Mouse (Mus musculus): ENCODE data around the gene Akt1s1. TPM values are rescaled to one million over a fixed set of nuclear protein-coding genes. Genes with fewer than 3 reads are reported as not detected.
A peak's percentile ranks its signal among the peaks of the same experiment; 100 is the strongest.

Gene Akt1s1
- polyA plus RNA-seq, 1 experiment from 2014 or later, result 89.7 TPM

DNA sequence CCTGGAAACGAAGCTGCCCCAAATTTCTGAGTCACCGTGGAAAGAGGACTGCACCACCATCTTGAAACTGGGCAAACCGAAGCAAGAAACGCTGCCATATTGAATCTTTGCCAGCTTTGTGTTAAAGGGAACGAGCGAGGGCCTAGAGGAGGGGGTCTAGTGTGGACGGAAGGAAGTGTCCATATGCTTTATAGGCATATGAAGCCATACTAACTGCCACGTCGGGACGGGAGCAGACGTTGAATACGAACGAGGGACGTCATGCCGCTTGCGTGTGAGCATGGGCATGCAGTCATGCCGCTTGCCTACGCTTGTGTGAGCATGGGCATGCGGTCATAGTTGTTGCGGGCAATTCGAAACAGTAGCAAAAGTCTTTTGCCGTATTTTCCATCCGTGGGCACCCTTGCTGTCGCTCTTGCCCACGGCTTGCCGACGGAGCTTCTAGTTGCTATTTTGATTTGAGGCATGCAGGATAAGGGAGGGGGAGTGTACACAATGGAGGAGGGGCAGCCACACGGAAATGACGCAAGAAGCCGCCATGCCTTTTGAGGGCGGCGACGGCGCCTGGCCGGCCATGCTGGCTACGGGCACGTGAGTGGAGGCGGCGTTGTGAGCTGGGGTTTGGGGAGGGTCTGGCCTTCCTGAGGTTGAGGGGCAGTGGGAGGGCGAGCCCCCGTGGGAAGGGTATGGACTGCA is 773 bp downstream of the Akt1s1 start:
- H3K9ac ChIP-seq, result peak overlapping the region; percentile 84
- under 1% methylated on average over 41 of the region's 41 CpGs for WGBS
- peak overlapping the region; percentile 99 for H3K27ac ChIP-seq
- H3K36me3 ChIP-seq (replicated peaks), result peaks cover 25% of the 10 kb centered on the region
- peaks cover 46% of the 10 kb centered on the region for H3K4me1 ChIP-seq
- H3K4me2 ChIP-seq, result peak overlapping the region; percentile 70
- H3K27me3 ChIP-seq (replicated peaks), result no peaks in the 10 kb centered on the region
- H3K9me3 ChIP-seq, result no peaks in the 10 kb centered on the region
- peak overlapping the region; percentile 86 for H3K4me3 ChIP-seq
- ATAC-seq (replicated peaks), result peak; percentile 85

GRCm38 (mm10) chr7:44850146-44850545 is 1.4 kb downstream of the Akt1s1 start:
- ATAC-seq (replicated peaks), result peak; percentile 31
- under 1% methylated on average over 33 of the region's 33 CpGs for WGBS
- H3K9me3 ChIP-seq, result no peaks in the 10 kb centered on the region
- peaks cover 19% of the 10 kb centered on the region for H3K36me3 ChIP-seq (replicated peaks)
- peak overlapping the region; percentile 99 for H3K27ac ChIP-seq
- H3K9ac ChIP-seq, result peak overlapping the region; percentile 84
- H3K4me2 ChIP-seq, result peak overlapping the region; percentile 70
- peaks cover 52% of the 10 kb centered on the region for H3K4me1 ChIP-seq
- no peaks in the 10 kb centered on the region for H3K27me3 ChIP-seq (replicated peaks)
- H3K4me3 ChIP-seq, result peak overlapping the region; percentile 86

DNA sequence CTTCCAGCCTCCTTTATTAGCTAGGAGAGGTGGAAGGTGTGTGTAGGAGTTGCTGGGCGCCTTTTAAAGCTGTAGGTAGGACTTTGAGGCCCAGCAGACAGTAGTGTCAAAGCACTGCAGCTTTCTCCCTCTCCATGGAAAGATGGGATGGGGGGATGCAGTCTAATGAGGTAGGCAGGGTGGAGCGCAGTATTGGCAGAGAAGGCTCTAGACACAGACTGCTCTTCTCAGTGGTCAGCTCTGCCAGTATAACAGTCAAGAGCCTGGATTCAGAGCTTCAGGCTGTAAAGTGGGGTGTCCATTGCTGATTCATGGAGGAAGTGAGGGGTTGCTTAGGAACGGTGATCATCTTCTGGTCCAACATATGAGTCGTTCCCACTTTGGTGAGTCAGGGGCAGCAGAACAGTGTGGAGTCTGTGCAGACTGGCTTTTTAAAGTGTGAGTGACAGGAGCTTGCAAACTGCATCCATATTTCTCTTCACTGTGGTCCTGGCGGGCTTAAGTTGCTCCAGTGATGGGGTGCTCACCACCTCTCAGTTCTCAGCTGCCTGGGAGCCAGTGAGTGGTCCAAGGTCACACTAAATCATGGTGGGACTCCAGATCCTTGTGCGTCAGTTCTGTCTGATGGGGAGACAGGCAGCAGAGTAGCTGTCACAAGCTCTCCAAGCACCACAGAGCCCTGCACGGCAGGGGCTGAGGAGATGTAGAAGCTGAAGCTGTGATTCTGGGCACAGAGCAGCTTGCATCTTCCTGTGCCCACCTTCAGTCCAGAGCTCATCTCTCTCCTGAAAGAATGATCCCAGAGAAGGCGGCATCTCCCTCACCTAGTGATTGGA is 2.2 kb downstream of the Akt1s1 start:
- peak overlapping the region; percentile 70 for H3K4me2 ChIP-seq
- H3K4me3 ChIP-seq, result peak overlapping the region; percentile 86
- ATAC-seq (replicated peaks), result no peak
- peaks cover 58% of the 10 kb centered on the region for H3K4me1 ChIP-seq
- peaks cover 11% of the 10 kb centered on the region for H3K36me3 ChIP-seq (replicated peaks)
- no peaks in the 10 kb centered on the region for H3K9me3 ChIP-seq
- peak overlapping the region; percentile 84; the same call in 1 of the 2 replicates for H3K9ac ChIP-seq
- peak overlapping the region; percentile 99 for H3K27ac ChIP-seq
- WGBS, result 80% methylated on average over 8 of the region's 8 CpGs
- H3K27me3 ChIP-seq (replicated peaks), result no peaks in the 10 kb centered on the region

GRCm38 (mm10) chr7:44851625-44852234 is 2.9 kb downstream of the Akt1s1 start:
- Histone ChIP-seq H3K4me3 (no peak overlapping the region), H3K27me3 (replicated peaks) (no peaks in the 10 kb centered on the region), H3K4me2 (no peak overlapping the region), H3K4me1 (peaks cover 61% of the 10 kb centered on the region), H3K36me3 (replicated peaks) (peaks cover 8% of the 10 kb centered on the region; the same call in 1 of the 2 replicates), H3K9me3 (no peaks in the 10 kb centered on the region), H3K27ac (no peak overlapping the region), H3K9ac (no peak overlapping the region)
- 91% methylated on average over 12 of the region's 12 CpGs for WGBS
- ATAC-seq (replicated peaks), result no peak

- no peak overlapping the region for H3K9ac ChIP-seq
- 92% methylated on average over 36 of the region's 36 CpGs for WGBS
- H3K4me2 ChIP-seq, result no peak overlapping the region
- H3K9me3 ChIP-seq, result no peaks in the 10 kb centered on the region
- H3K36me3 ChIP-seq (replicated peaks), result peaks cover 8% of the 10 kb centered on the region; the same call in 1 of the 2 replicates
- H3K27ac ChIP-seq, result no peak overlapping the region
- H3K4me3 ChIP-seq, result no peak overlapping the region
- ATAC-seq (replicated peaks), result no peak
- H3K27me3 ChIP-seq (replicated peaks), result no peaks in the 10 kb centered on the region
- H3K4me1 ChIP-seq, result peaks cover 55% of the 10 kb centered on the region
These were observed 3.7 kb downstream of the Akt1s1 start for GRCm38 (mm10) chr7:44852259-44853027.

GRCm38 (mm10) chr7:44853065-44853464 is 4.3 kb downstream of the Akt1s1 start:
- Histone ChIP-seq H3K27me3 (replicated peaks) (no peaks in the 10 kb centered on the region), H3K9ac (no peak overlapping the region), H3K4me3 (no peak overlapping the region), H3K27ac (no peak overlapping the region), H3K9me3 (no peaks in the 10 kb centered on the region), H3K4me2 (no peak overlapping the region), H3K4me1 (peaks cover 55% of the 10 kb centered on the region), H3K36me3 (replicated peaks) (peaks cover 8% of the 10 kb centered on the region; the same call in 1 of the 2 replicates)
- WGBS, result 98% methylated on average over 2 of the region's 2 CpGs
- no peak for ATAC-seq (replicated peaks)

DNA sequence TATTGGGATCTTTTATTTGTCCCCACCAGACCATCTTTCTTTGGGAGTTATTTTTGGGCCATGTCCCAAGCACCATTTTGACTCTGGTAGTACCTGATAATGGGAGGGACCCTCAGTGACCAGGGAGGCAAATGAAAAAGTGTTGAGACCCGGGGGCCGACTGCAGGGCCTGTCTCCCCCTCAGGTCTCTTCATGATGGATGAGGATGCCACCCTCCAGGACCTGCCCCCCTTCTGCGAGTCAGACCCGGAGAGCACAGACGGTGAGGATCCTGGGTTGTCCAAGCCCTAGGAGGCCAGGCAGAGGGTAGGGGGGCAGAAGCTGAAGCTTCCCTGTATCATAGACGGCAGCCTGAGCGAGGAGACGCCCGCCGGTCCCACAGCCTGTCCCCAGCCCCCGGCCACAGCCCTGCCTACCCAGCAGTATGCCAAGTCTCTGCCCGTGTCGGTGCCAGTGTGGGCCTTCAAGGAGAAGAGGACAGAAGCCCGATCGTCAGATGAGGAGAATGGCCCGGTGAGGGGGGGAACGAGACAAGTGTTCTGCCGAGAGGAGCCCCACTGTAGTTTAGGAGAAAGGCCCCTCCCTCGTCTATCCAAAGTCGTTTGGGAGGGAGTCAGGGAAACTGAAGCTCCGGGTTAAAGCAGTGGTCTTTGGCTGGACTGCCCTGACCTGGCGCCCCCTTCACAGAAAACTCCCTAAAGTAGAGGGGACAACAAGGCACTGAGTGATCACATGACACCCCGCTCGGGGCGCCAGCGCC is 5.0 kb downstream of the Akt1s1 start:
- H3K4me3 ChIP-seq, result peak overlapping the region; percentile 41
- peak overlapping the region; percentile 47 for H3K9ac ChIP-seq
- H3K9me3 ChIP-seq, result no peaks in the 10 kb centered on the region
- peak overlapping the region; percentile 60 for H3K4me2 ChIP-seq
- WGBS, result 39% methylated on average over 26 of the region's 26 CpGs
- peak overlapping the region; percentile 82 for H3K27ac ChIP-seq
- H3K4me1 ChIP-seq, result peaks cover 59% of the 10 kb centered on the region
- peaks cover 8% of the 10 kb centered on the region; the same call in 1 of the 2 replicates for H3K36me3 ChIP-seq (replicated peaks)
- no peak for ATAC-seq (replicated peaks)
- H3K27me3 ChIP-seq (replicated peaks), result no peaks in the 10 kb centered on the region

DNA sequence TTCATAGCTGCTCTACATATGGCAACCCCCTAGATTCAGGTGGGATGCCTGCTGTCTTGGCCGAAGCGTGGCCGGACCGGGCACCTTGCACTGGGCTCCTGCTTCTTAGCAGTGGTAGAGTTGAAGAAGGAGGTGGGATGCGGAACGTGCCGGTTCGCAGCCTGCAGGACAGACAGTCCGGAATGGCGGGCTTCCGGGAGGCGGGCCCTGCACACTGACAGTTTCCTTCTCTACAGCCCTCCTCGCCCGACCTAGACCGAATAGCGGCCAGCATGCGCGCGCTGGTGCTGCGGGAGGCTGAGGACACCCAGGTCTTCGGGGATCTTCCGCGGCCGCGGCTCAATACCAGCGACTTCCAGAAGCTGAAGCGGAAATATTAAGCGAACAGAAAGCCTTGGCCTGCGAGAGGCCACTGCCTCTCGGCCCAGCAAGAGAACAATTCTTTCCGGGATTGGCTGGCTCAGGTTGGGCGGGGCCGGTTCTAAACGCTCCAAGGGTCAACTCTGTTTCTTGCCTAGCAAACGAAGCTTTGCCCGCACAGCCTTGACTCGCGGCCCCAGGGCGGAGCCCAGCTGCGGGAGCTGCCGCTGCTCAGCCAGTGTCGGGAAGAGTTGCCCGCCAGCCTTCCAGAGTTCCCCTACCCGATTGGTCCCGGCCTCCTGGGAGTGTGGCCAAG is 5.7 kb downstream of the Akt1s1 start:
- peaks cover 8% of the 10 kb centered on the region; the same call in 1 of the 2 replicates for H3K36me3 ChIP-seq (replicated peaks)
- peak overlapping the region; percentile 82 for H3K27ac ChIP-seq
- under 1% methylated on average over 45 of the region's 45 CpGs for WGBS
- H3K9ac ChIP-seq, result peak overlapping the region; percentile 47
- ATAC-seq (replicated peaks), result no peak
- no peaks in the 10 kb centered on the region for H3K9me3 ChIP-seq
- peak overlapping the region; percentile 41 for H3K4me3 ChIP-seq
- H3K4me1 ChIP-seq, result peaks cover 59% of the 10 kb centered on the region
- peak overlapping the region; percentile 60 for H3K4me2 ChIP-seq
- no peaks in the 10 kb centered on the region for H3K27me3 ChIP-seq (replicated peaks)

DNA sequence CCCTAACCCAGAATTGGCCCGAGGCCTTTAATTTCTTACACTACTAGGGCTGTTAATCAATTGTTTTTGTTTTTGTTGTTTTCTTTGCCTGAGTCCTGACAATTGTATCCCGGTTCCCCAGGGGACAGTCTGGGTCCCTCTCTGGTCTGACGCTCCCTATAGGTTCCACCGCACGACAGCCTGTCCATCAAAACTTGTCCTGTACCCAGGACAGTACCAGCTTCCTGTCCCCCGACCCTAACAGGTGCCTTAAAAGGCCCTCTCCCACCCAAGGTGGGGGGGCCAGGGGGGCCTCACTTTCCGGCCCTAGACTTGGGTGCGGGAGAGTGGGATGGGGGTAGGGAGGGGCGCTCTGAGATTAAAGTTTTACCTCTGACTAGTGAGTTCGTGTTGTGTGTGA is 6.2 kb downstream of the Akt1s1 start:
- H3K4me2 ChIP-seq, result peak overlapping the region; percentile 60
- H3K9ac ChIP-seq, result peak overlapping the region; percentile 47; the same call in 1 of the 2 replicates
- peak overlapping the region; percentile 82 for H3K27ac ChIP-seq
- peaks cover 59% of the 10 kb centered on the region for H3K4me1 ChIP-seq
- peaks cover 8% of the 10 kb centered on the region; the same call in 1 of the 2 replicates for H3K36me3 ChIP-seq (replicated peaks)
- 32% methylated on average over 10 of the region's 10 CpGs for WGBS
- no peaks in the 10 kb centered on the region for H3K9me3 ChIP-seq
- peak overlapping the region; percentile 41 for H3K4me3 ChIP-seq
- ATAC-seq (replicated peaks), result no peak
- no peaks in the 10 kb centered on the region for H3K27me3 ChIP-seq (replicated peaks)

DNA sequence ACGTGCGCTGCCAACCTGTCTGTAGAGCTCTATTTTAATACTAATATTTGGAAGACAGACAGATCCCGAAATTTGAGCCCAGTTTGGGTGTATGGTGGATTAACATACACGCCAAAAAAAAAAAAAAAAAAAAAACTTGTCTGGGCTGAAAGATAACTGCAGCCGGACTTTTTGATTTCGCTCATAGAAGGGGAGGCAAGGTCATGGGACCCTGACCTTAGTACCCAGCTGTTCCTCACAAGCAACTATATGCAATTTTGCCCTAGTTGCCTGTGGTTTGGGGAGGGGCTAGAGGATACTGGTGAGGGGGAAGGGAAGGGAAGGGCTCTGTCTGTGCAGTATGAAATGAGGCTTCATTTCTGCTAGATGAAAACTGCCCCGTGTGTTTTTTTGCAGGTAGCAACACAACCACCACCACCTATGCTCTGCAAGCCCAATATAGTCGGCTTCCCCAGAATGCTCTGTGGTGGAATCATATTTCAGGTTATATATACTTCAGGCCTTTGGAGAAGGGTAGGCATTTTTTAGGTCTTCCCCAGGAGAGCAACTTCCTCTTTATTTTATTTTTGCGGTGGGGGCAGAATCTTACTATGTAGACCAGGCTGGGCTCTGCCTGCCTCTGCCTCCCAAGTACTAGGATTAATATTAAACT is 7.6 kb downstream of the Akt1s1 start:
- ATAC-seq (replicated peaks), result no peak
- H3K27me3 ChIP-seq (replicated peaks), result no peaks in the 10 kb centered on the region
- 68% methylated on average over 9 of the region's 9 CpGs for WGBS
- H3K4me2 ChIP-seq, result peak overlapping the region; percentile 94
- H3K9me3 ChIP-seq, result no peaks in the 10 kb centered on the region
- no peak overlapping the region for H3K9ac ChIP-seq
- H3K36me3 ChIP-seq (replicated peaks), result peaks cover 8% of the 10 kb centered on the region; the same call in 1 of the 2 replicates
- H3K4me3 ChIP-seq, result peak overlapping the region; percentile 75
- peaks cover 59% of the 10 kb centered on the region for H3K4me1 ChIP-seq
- H3K27ac ChIP-seq, result peak overlapping the region; percentile 93

Data from midbrain, embryonic 15.5 days (tissue).